Mouse (Mus musculus) embryo, embryonic 10 days (tissue): Measurements from ENCODE around the gene Adamts14.

Source experiments
- DNase-seq: peaks from one replicate; pipeline ENCODE4 v3.0.0-alpha.2; 2015; ENCODE audit warnings: low spot score

Gene Adamts14

DNA sequence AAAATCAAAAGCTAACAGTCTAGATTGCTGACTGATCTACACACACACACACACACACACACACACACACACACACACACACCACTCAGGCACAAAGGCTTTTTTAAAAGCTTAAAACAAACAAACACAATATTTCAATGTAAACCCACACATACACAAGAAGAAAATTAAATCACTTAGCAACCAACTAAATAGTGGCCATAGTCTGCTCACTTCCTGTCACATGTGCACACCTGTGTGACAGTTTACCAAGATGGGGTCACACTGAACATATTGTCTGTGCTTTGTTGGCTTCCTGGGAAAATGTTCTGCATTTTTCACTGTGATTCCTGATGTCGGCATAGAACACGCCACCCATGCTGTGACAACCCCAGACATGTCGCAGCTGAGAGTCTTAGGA, 41.5 kb downstream of the Adamts14 start:
- DNase-seq: no peak

- peak; percentile 34 for DNase-seq
Measured at GRCm38 (mm10) chr10:61226784-61227396, 46.3 kb downstream of the Adamts14 start.

DNA sequence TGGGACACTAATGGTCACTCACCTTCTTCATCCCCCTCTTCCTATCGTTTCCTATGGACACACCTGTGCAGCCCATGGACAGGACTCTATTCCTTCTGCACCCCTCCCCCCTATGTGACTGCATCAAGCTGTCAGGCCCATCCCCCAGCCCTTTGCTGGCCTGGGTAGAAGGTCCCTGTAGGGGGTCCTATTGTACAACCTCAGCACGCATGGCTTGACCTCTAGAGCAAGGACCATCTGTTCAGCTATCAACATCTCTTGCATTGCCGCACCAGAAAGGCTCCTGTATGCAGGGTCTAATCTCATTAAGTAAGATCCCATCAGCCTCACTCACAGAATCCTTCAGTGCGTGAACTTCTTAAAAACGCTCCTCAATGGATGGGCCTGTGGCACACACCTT, 47.5 kb downstream of the Adamts14 start:
- DNase-seq: no peak

DNA sequence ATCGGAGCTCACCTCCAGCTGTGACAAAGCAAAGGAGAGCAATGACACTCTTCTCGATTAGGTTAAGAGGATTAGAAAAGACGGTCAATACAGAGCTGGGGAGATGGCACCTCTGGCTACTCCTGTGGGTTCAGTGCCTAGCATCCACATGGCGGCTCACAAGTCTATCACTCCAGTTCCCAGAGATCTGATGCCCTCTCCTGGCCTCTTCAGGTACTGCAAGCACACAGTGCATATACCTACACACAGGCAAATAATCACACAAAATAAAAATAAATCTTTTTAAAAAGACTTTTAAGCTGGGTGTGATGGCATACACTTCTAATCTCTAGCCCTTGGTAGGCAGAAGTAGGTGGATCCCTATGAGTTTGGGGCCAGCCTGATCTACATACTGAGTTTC, 53.9 kb downstream of the Adamts14 start:
- DNase-seq: no peak

DNA sequence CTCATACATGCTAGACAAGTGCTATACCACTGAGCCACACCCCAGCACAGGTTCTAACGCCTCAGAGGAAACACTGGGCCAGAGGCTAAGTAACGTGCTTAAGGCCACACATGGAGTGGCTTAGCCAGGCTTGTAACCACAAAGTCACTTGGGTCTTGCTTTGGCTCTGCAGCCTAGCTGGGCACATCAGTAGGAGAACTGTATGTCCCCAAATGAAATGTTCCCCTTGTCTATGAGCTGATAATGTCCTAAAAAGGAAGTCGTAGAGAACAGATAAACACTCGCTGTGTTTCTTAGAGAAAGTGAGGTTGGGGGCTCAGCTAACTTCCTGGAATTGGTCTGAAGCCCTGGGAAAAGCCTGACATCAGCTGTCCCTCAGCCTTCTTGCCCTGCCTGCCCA, 57.1 kb downstream of the Adamts14 start:
- DNase-seq: no peak

DNA sequence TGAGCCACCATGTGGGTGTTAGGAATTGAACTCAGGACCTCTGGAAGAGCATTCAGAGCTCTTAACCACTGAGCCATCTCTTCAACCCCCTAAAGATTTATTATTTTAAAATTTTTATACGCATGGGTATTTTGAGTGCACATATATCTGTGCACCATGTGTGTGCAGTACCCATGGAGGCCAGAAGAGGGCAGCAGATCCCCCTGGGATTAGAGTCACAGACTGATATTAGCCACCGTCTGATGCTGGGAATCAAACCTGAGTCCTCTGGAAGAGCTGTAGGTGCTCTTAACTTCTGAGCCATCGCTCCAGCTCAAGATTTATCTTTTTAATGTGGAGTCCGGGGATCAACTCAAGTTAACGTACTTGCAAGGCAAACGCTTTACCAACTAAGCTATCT, 57.6 kb downstream of the Adamts14 start:
- no peak for DNase-seq

GRCm38 (mm10) chr10:61212817-61213216, 60.4 kb downstream of the Adamts14 start:
- DNase-seq: peak; percentile 13

DNA sequence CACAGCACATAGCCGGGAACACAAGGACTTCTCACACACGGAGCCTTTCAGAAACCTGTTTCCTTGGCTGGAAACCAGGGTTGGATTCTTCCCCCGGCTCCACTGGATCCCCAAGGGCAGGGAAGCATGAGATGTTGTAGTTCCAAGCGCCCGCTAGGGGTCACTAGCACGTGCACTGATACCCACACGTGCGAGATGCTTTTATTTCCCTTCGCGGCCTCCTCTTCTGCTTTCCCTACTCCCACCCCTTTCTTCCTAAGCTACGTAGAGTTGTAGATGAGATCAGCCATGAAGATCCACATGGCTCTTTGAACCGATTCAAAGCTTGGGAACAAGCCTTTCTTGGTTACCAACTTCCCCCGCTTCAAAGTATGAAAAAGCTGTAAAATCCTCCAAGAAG, 61.5 kb downstream of the Adamts14 start:
- DNase-seq: peak; percentile 72

GRCm38 (mm10) chr10:61211105-61211504, 62.1 kb downstream of the Adamts14 start:
- DNase-seq: no peak

GRCm38 (mm10) chr10:61208114-61208684, 65.0 kb downstream of the Adamts14 start:
- DNase-seq: no peak

- DNase-seq: no peak
Measured at GRCm38 (mm10) chr10:61203930-61204329, 69.3 kb downstream of the Adamts14 start.

GRCm38 (mm10) chr10:61201596-61202318, 71.5 kb downstream of the Adamts14 start:
- DNase-seq: no peak

DNA sequence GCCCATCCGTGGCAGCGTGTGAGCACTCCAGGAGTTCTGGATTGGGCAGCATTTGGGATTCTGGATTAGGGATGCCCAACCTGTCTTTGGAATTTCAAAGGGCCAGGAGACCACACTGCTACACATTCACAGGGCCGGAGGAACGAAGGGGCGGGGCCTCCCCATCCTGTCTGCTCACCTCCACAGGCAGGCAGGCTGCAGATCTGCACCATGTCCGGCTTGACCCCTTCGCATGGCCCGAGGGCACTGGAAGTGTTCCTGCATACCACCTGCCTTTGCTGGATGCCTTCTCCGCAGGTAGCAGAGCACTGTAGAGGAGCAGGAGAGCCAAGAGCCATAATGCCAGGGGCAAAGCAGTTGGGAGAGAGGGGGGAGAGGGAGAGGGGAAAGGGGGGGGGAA, 72.2 kb downstream of the Adamts14 start:
- peak; percentile 30 for DNase-seq

GRCm38 (mm10) chr10:61200232-61200820, 72.9 kb downstream of the Adamts14 start:
- DNase-seq: no peak

DNA sequence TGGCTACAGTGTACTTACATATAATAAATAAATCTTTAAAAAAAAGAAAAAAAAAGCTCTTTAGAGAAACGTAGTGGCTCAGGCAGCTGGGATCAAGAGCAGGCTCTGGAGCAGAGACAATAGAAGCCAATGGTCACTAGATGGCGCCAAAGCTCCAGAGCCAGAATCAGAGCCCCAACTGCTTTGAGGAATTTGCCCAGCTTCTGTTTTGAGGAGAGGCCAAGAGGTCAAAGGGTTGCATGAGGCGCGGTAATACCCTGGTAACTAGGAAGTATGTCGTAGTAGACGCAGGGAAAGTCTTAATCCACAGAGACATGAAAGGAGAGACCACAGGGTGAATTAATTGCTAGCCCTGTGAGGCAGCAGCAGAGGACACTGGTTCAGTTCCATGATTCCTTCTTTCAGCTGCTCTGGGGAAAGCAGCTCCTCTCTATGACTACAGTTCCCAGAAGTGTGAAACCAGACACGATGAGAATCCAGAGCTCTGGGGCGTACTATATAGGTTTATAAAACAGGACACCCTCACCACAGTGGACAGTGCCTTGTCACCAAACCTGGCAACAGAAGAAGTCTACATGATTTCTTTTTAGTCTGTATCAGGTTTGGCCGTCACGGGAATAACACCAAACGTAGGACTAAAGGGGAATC, 73.5 kb downstream of the Adamts14 start:
- DNase-seq: peak; percentile 96

GRCm38 (mm10) chr10:61195718-61196291, 77.4 kb downstream of the Adamts14 start:
- no peak for DNase-seq

- no peak for DNase-seq
Measured at GRCm38 (mm10) chr10:61195216-61195615, 78.0 kb downstream of the Adamts14 start.

DNA sequence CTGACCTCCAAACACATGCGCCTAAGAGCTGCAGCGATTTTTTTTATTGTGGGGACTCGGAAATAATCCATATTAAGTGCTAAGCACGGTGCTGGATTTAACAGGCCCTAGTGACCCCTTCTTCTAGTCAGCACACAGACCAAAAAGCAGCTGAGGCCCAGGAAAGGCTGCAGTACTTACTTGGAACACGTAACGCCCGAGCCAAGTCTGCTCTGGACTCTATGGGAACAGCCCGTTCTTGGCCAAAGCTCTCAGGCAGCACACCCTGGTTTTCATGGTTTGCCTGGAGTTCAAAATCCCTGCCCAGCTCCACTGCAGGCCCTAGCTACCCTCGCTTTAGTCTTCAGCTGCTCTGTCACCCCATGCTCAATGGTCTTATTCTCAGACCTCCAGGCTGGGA, 78.6 kb downstream of the Adamts14 start:
- no peak for DNase-seq

GRCm38 (mm10) chr10:61188010-61188409, 85.2 kb downstream of the Adamts14 start:
- DNase-seq: no peak

DNA sequence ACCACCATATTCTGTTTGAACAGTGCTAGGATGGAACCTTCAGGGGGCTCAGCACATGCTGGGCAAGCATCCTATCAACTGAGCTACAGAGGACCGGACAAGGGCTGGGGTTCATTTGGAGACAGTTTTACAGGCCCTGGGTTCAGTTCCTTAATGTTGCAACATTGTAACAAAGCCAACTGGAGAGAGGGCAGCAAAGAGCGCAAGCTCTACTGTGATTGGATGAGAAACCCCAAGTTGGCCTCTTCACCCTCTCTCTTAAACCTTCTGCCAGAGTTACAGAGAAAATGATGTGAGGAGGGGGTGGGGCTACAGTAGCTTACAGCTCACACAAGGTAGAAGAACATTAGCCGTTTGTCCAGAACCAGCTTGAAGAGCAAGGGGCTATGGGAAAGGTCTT, 86.2 kb downstream of the Adamts14 start:
- no peak for DNase-seq

DNA sequence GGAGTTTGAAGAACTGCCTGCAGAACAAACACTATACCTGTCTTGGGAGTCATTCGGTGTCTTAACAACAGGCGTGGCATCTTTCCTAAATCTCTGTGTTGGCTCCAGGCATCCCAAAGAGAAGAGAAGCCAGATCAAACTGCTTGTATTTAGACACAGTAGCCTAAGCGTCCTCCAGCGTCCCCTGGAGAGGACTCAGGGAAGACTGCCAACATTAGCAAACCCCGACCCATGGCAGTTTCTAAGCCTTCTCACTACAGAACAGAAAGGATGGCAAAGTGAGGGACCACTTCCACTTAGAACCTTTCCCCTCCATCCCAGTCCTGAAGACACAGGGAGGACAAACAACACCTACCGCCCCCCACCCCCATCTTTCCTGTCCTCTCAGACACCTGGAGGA, 93.3 kb downstream of the Adamts14 start:
- no peak for DNase-seq

DNA sequence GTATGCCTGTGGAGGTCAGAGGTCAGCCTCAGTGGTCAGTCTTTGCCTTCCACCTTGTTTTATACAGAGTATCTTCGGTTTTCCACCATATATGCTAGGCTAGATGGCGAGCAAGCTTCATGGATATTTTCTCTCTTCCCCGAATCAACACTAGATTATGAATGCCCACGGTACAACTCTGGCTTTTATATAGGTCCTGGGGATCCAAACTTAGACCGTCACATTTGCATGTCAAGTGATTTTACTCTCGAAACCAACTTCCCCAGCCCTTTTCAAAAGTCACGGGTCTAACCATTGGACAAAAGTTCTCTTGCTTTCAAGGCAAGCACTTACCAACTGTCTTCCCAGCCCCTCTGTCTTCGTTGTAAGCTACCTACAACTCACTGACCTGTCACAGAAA, 94.6 kb downstream of the Adamts14 start:
- no peak for DNase-seq
